Mouse (Mus musculus) MEL (cell line): ENCODE measurements at regions not wholly inside any gene's neighbourhood (a gene's known extent, or its start where the extent isn't known, plus 50 kb on each side); places are given as distances from the start of the nearest gene placed in this dataset.

Experiments
- BHLHE40 ChIP-seq: IDR thresholded peaks from 2 replicates; pipeline ENCODE4 v1.6.1; 2012; ENCODE audit warnings: low read depth, mild to moderate bottlenecking, inconsistent platforms, low read length, improper control_type of control experiment, borderline replicate concordance
- CHD2 ChIP-seq: IDR thresholded peaks from 2 replicates; pipeline ENCODE4 v1.6.1; 2011; ENCODE audit warnings: low read length, improper control_type of control experiment
- CTCF ChIP-seq, 3 experiments: IDR thresholded peaks in 2 of 3; conservative IDR thresholded peaks in 1 of 3; 2 replicates each; pipeline ENCODE4 v1.5.1; 2011 to 2012; ENCODE audit warnings: low read length in 3 of 3, low read depth in 2 of 3, mild to moderate bottlenecking in 2 of 3, improper control_type of control experiment in 1 of 3, inconsistent platforms in 1 of 3, mixed read lengths in 1 of 3, moderate library complexity in 1 of 3; ENCODE audit not compliant: control insufficient read depth in 1 of 3, insufficient read depth in 1 of 3, poor library complexity in 1 of 3, severe bottlenecking in 1 of 3
- EP300 ChIP-seq, 2 experiments: IDR thresholded peaks; 2 replicates each; pipeline ENCODE4 v1.6.1; 2011; ENCODE audit warnings: improper control_type of control experiment in 2 of 2, low read length in 2 of 2, low read depth in 1 of 2, mild to moderate bottlenecking in 1 of 2
- TAL1 ChIP-seq: IDR thresholded peaks from 2 replicates; pipeline ENCODE4 v1.6.1; 2012; ENCODE audit warnings: mild to moderate bottlenecking, inconsistent platforms, low read length, moderate library complexity, mixed read lengths
- USF1 ChIP-seq: IDR thresholded peaks from 2 replicates; pipeline ENCODE4 v1.6.1; 2014; ENCODE audit warnings: low read depth, mild to moderate bottlenecking, inconsistent platforms, low read length, improper control_type of control experiment, moderate library complexity

DNA sequence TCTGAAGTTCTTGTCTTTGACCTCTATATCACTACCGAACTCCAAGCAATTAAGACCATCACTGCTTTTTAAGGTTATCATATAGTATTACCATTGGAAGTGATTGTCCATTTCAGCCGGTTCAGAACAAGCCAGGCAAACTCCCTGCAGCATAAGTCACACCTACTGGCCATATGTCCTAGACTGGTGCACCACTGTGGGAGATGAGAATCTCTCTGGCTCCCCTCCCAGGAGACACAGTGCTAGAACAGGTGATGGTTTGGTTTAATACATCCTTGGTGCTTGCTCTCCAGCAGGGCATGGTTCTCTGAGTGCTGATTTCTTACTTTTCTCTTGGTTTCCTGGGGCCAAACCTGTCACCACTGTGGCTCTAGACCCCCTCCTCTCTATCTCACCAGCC, 232.8 kb upstream of the Btbd3 start:
- TF ChIP-seq CTCF (IDR thresholded peaks at IDR 0.05 in 2 of 3, conservative IDR thresholded peaks at IDR 0.05 in 1 of 3; ENCODE audit: control insufficient read depth in 1 of 3, insufficient read depth in 1 of 3, low read depth in 2 of 3, low read length in 3 of 3, poor library complexity in 1 of 3, severe bottlenecking in 1 of 3), result no peak
- TF ChIP-seq BHLHE40, result no peak
- TF ChIP-seq TAL1, result no peak
- TF ChIP-seq CHD2, result no peak
- TF ChIP-seq EP300 (IDR thresholded peaks at IDR 0.05; ENCODE audit: low read depth in 1 of 2, low read length in 2 of 2), result no peak
- no peak for TF ChIP-seq USF1
